9 mouse cellular contexts compared by ENCODE assay signal in the genomic region with DNA sequence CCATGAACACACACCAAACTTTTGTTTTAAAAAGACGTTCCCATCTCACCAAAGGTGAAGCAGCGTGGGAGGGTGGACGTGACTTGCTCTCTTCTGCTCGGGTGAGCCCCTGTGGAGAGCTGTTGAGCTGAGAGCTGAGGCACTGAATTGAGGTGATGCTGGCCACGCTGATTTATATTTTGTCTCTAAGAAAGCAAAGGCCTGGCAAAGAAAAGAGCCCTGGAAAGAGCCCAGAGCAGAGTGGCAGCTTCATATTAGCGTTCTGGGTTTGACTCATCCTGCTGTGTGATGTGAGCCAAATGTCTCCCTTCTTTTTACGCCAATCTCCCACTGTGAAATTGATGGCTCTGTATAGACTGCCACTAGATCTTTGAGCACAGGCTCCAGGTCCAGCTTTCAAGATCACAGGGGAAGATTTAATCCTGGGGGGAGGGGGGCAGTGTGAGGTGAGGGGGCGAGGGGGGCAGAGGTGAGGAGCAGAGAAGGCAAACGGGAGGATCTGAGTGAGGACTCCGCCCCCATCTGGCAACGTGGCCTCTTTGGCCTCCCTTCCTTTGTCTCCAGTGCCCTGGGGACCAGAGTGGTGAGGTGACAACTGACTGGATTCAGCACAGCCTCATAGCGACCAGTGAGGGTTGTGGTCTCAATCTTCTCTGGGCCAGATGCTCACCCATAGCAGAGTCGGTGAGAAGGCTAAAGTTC. TPM values are rescaled to one million over a fixed set of nuclear protein-coding genes. Genes with fewer than 3 reads are reported as not detected.
A peak's percentile ranks its signal among the peaks of the same experiment; 100 is the strongest.
DNase-seq lines count a peak whose midpoint lies in the region; ATAC-seq and TF ChIP-seq lines count a peak whose summit lies in the region.
"Had no signal": no experiment of that assay in that cellular context is flagged by ENCODE, and none has a peak within 500 bp of the region (broad histone marks: within the 10 kb centered on the region; RNA-seq: fewer than 3 reads in every experiment).

No protein-coding gene starts in this region.

- no peak for TF ChIP-seq POLR2A in CH12.LX (IDR thresholded peaks at IDR 0.05; ENCODE audit: low read depth, low read length)

- TF ChIP-seq CTCF in CH12.LX (conservative IDR thresholded peaks at IDR 0.05 in 1 of 2, IDR thresholded peaks at IDR 0.05 in 1 of 2; ENCODE audit: low read depth in 2 of 2, low read length in 2 of 2): no peak

- in situ Hi-C loops in CH12.LX (cut with MboI; ENCODE audit: low pct_ligation_motif_present, low pct_unique_long_range_greater_than_20kb, low sequenced_read_pairs): loop anchor here (10.0 kb wide), 1 partner anchor 55 kb away; no protein-coding TSS in a partner anchor

- no peak overlapping the region for H3K9ac ChIP-seq in heart, embryonic 16.5 days (ENCODE audit: low read length)
- no peak overlapping the region for H3K9ac ChIP-seq in CH12.LX (ENCODE audit: insufficient read depth, low read depth)
- H3K9ac ChIP-seq in neural tube, embryonic 12.5 days: no peak overlapping the region

- TF ChIP-seq RAD21 in CH12.LX (IDR thresholded peaks at IDR 0.05; ENCODE audit: low read depth, low read length): no peak

- no peak for TF ChIP-seq EP300 in CH12.LX (IDR thresholded peaks at IDR 0.05; ENCODE audit: low read length)

- 0 out of 2 replicates have a peak, but pooled peaks cover 4% of the 10 kb centered on the region for H3K36me3 ChIP-seq in heart, embryonic 16.5 days (ENCODE audit: control insufficient read depth, insufficient read depth)
- H3K36me3 ChIP-seq in CH12.LX (replicated peaks in 1 of 2; ENCODE audit: control insufficient read depth in 1 of 2, insufficient read depth in 1 of 2, low read length in 1 of 2): no peaks in the 10 kb centered on the region
- peaks cover 34% of the 10 kb centered on the region for H3K36me3 ChIP-seq in neural tube, embryonic 12.5 days

- no peak for DNase-seq in heart, adult 9 months (ENCODE audit: low spot score in 2 of 2)
- no peak for DNase-seq in CH12.LX (ENCODE audit: extremely low read depth)
- peak; percentile 19 for DNase-seq in embryo, embryonic 11.5 days (ENCODE audit: low read depth, low spot score)
- DNase-seq in urinary bladder, adult 18-20 months (ENCODE audit: low spot score in 2 of 2): no peak
- no peak for DNase-seq in urinary bladder, postnatal 14 days (ENCODE audit: low spot score)

- H3K9me3 ChIP-seq in heart, embryonic 16.5 days (replicated peaks; ENCODE audit: control insufficient read depth, low read length): no peaks in the 10 kb centered on the region; the same call in none of the 2 replicates
- peaks cover 13% of the 10 kb centered on the region for H3K9me3 ChIP-seq in CH12.LX (replicated peaks; ENCODE audit: low read length)
- H3K9me3 ChIP-seq in neural tube, embryonic 12.5 days: peaks cover 17% of the 10 kb centered on the region

- no peaks in the 10 kb centered on the region for H3K27me3 ChIP-seq in heart, embryonic 16.5 days (ENCODE audit: control insufficient read depth, insufficient read depth, low read length)
- H3K27me3 ChIP-seq in CH12.LX (replicated peaks): no peaks in the 10 kb centered on the region
- H3K27me3 ChIP-seq in neural tube, embryonic 12.5 days (replicated peaks): no peaks in the 10 kb centered on the region

- peak; percentile 43; the same call in 1 of the 2 replicates for ATAC-seq in heart, embryonic 16.5 days (replicated peaks; ENCODE audit: extremely low read depth, insufficient read depth, low FRiP score)
- ATAC-seq in inflammation-experienced regulatory T-cells, adult 6 months: peak; percentile 15
- ATAC-seq in neural tube, embryonic 12.5 days (ENCODE audit: low FRiP score, low read depth): peak; percentile 77

- no peak overlapping the region for H3K27ac ChIP-seq in heart, embryonic 16.5 days (ENCODE audit: low read length)
- no peak overlapping the region for H3K27ac ChIP-seq in CH12.LX (ENCODE audit: insufficient read depth, low read depth)
- H3K27ac ChIP-seq in neural tube, embryonic 12.5 days: 0 out of 2 replicates have a peak overlapping the region, but pooled peaks have one; percentile 34

- peaks cover 10% of the 10 kb centered on the region for H3K4me1 ChIP-seq in heart, embryonic 16.5 days (ENCODE audit: control insufficient read depth, insufficient read depth, low read length)
- peaks cover 27 to 49% of the 10 kb centered on the region in 2 experiments for H3K4me1 ChIP-seq in CH12.LX (ENCODE audit: control insufficient read depth in 1 of 2, insufficient read depth in 2 of 2)
- H3K4me1 ChIP-seq in neural tube, embryonic 12.5 days: peaks cover 38% of the 10 kb centered on the region

- dilution Hi-C loops in CH12.LX (cut with MboI; ENCODE audit: extremely low pct_ligation_motif_present, extremely low pct_unique_long_range_greater_than_20kb, low sequenced_read_pairs): no loop called here

- no peaks in the 10 kb centered on the region for H3K79me2 ChIP-seq in CH12.LX (replicated peaks; ENCODE audit: control insufficient read depth, extremely low read depth, insufficient read depth, poor library complexity, severe bottlenecking)

- H3K4me3 ChIP-seq in heart, embryonic 16.5 days (ENCODE audit: low read length): no peak overlapping the region
- no peak overlapping the region for H3K4me3 ChIP-seq in CH12.LX (replicated peaks in 1 of 3; ENCODE audit: low read depth in 2 of 3, low read length in 2 of 3, poor library complexity in 1 of 3)
- no peak overlapping the region for H3K4me3 ChIP-seq in neural tube, embryonic 12.5 days

- 35% methylated on average over 13 of the region's 13 CpGs for WGBS in heart, embryonic 16.5 days
- WGBS in neural tube, embryonic 12.5 days: 8% methylated on average over 13 of the region's 13 CpGs

- H3K4me2 ChIP-seq in heart, embryonic 16.5 days (ENCODE audit: low read depth, low read length): no peak overlapping the region
- peak overlapping the region; percentile 7; the same call in 1 of the 2 replicates for H3K4me2 ChIP-seq in CH12.LX (ENCODE audit: insufficient read depth, low read depth, poor library complexity, severe bottlenecking)
- H3K4me2 ChIP-seq in neural tube, embryonic 12.5 days (replicated peaks): peak overlapping the region; percentile 41

TF ChIP-seq in CH12.LX, 34 proteins besides CTCF, POLR2A, EP300 and RAD21:
- TF ChIP-seq MXI1 (IDR thresholded peaks at IDR 0.05; ENCODE audit: low read depth, low read length) (peak; percentile 69), ZC3H11A (IDR thresholded peaks at IDR 0.05; ENCODE audit: low read depth, low read length) (no peak), TCF12 (IDR thresholded peaks at IDR 0.05; ENCODE audit: low read depth, low read length) (0 out of 2 replicates have a peak, but pooled peaks have one; percentile 43), NELFE (IDR thresholded peaks at IDR 0.05; ENCODE audit: low read depth, low read length) (no peak), MEF2A (IDR thresholded peaks at IDR 0.05; ENCODE audit: borderline replicate concordance, low read depth, low read length) (no peak), CHD1 (IDR thresholded peaks at IDR 0.05; ENCODE audit: low read depth, low read length) (no peak), MAX (IDR thresholded peaks at IDR 0.05; ENCODE audit: low read length) (0 out of 2 replicates have a peak, but pooled peaks have one; percentile 33), JUND (conservative IDR thresholded peaks at IDR 0.05; ENCODE audit: low read depth, low read length) (peak; percentile 66; the same call in 1 of the 2 replicates), ETS1 (conservative IDR thresholded peaks at IDR 0.05; ENCODE audit: low read depth, low read length) (0 out of 2 replicates have a peak, but pooled peaks have one; percentile 23), IRF4 (IDR thresholded peaks at IDR 0.05; ENCODE audit: low read depth, low read length) (peak; percentile 86)

RNA-seq across cellular contexts. Expression of a gene that starts 9.8 kb away (rescaled TPM):
- polyA plus RNA-seq in heart, embryonic 16.5 days (2015; fragmentation: Nextera tagmentation; extraction: Ambion mirVana): 3.4 and 7.0 TPM in 2 replicates
- total RNA-seq in CH12.LX (2012; rRNA removed) (1.4 and 2.8 TPM in 2 replicates), CH12.LX (2014; rRNA removed) (7.3 and 7.5 TPM in 2 replicates)
- polyA plus RNA-seq in CH12.LX (2012; ENCODE audit: insufficient read length, low read depth): 7.4 and 7.6 TPM in 2 replicates
- polyA plus RNA-seq in inflammation-experienced regulatory T-cells, adult 6 months (2017; shearing (Covaris generic)): 10 to 100 TPM in 2 of 3 experiments, 1 to 10 TPM in 1; 8.5 to 97.5 (median 73.7) TPM
- polyA plus RNA-seq in neural tube, embryonic 12.5 days (2016; fragmentation: Nextera tagmentation; extraction: Ambion mirVana): 212 and 216 TPM in 2 replicates
- total RNA-seq: MEL had no signal

RNA-seq across cellular contexts. Expression of a gene that starts 44.7 kb away (rescaled TPM):
- polyA plus RNA-seq in heart, embryonic 16.5 days (2015; fragmentation: Nextera tagmentation; extraction: Ambion mirVana): 0.10 TPM in 1 of 2 replicates, not detected in the other
- total RNA-seq in CH12.LX (2012; rRNA removed) (not detected in 2 replicates), CH12.LX (2014; rRNA removed) (not detected in 2 replicates)
- not detected in 2 replicates for polyA plus RNA-seq in CH12.LX (2012; ENCODE audit: insufficient read length, low read depth)
- polyA plus RNA-seq in inflammation-experienced regulatory T-cells, adult 6 months (2017; shearing (Covaris generic)): not detected
- 0.15 and 0.17 TPM in 2 replicates for polyA plus RNA-seq in neural tube, embryonic 12.5 days (2016; fragmentation: Nextera tagmentation; extraction: Ambion mirVana)
- total RNA-seq: MEL had no signal

Comparison
In these comparisons a context has a peak if more than half of its experiments do, and no peak if none do; other contexts are left out.
1. ATAC-seq: peak in every context shown above with its lines; median percentile 77 in neural tube, embryonic 12.5 days; 43 in heart, embryonic 16.5 days; 15 in inflammation-experienced regulatory T-cells, adult 6 months.